Mouse (Mus musculus) spleen, adult 2 months (tissue): ENCODE measurements around the gene Dtd1.

ENCODE experiments used
- CTCF ChIP-seq: fragments of 200-500 bp; IDR thresholded peaks from 2 replicates; pipeline ENCODE4 v1.5.1; 2011; ENCODE audit warnings: mild to moderate bottlenecking, inconsistent platforms; ENCODE audit not compliant: insufficient read depth, insufficient read length, insufficient replicate concordance; ENCODE audit errors: extremely low read depth
- POLR2A ChIP-seq: fragments of 200-500 bp; IDR thresholded peaks from 2 replicates; pipeline ENCODE4 v1.6.1; 2011; ENCODE audit warnings: low read depth, low read length, inconsistent platforms

DNA sequence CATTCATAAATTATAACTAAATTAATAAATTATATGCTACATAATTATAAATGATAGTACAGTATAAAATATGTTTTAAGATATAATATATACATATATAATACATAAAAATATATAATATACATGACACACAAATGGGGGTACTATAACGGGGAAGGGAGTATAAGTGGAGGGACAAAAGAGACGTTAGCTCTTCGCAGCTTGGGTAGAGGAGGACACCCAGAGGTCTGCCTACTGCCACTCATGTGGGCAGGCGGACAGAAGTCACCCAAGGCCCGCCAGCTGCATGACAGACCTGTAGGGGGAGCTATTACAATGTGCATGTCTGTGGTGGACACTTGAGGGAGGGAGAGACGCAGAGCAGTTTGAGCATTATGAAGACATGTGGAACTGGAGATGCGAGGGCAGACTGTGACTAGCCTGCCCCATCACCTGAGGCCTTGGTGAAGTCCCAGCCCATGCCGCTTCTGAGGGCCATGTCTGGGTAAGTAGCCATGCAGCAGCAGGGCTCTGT lies 92.6 kb downstream of the Dtd1 start:
- TF ChIP-seq CTCF (no peak), POLR2A (no peak)
